Mouse (Mus musculus): ENCODE results near the gene Sbf1. TPM values are rescaled to one million over a fixed set of nuclear protein-coding genes. Genes with fewer than 3 reads are reported as not detected.

The Sbf1 gene
- polyA plus RNA-seq, 1 experiment from 2014 or later: 93.2 TPM

Small RNA genes within 50 kb of the gene (microRNA-seq; reads per million reads assigned to microRNA genes)
- not detected for gene Mir6959

Other genes with a start within 250 kb of the Sbf1 start
- 39.2 and 39.5 TPM in 2 replicates for gene Trabd, start 240.2 kb downstream of the Sbf1 start, polyA plus RNA-seq (2015; fragmentation: Nextera tagmentation; extraction: Ambion mirVana)
- gene Selenoo, start 226.2 kb downstream of the Sbf1 start, polyA plus RNA-seq (2015; fragmentation: Nextera tagmentation; extraction: Ambion mirVana): 16.4 and 17.9 TPM in 2 replicates
- gene Tubgcp6, start 192.2 kb downstream of the Sbf1 start, polyA plus RNA-seq (2015; fragmentation: Nextera tagmentation; extraction: Ambion mirVana): 15.2 and 16.4 TPM in 2 replicates
- 27.3 and 29.2 TPM in 2 replicates for gene Hdac10, start 186.6 kb downstream of the Sbf1 start, polyA plus RNA-seq (2015; fragmentation: Nextera tagmentation; extraction: Ambion mirVana)
- gene Mapk12, start 174.6 kb downstream of the Sbf1 start, polyA plus RNA-seq (2015; fragmentation: Nextera tagmentation; extraction: Ambion mirVana): 4.1 and 4.4 TPM in 2 replicates
- gene Mapk11, start 165.7 kb downstream of the Sbf1 start, polyA plus RNA-seq (2015; fragmentation: Nextera tagmentation; extraction: Ambion mirVana): 23.7 and 28.3 TPM in 2 replicates
- 85.2 and 106 TPM in 2 replicates for gene Plxnb2, start 134.5 kb downstream of the Sbf1 start, polyA plus RNA-seq (2015; fragmentation: Nextera tagmentation; extraction: Ambion mirVana)
- gene Dennd6b, start 118.8 kb downstream of the Sbf1 start, polyA plus RNA-seq (2015; fragmentation: Nextera tagmentation; extraction: Ambion mirVana): 86.6 and 93.2 TPM in 2 replicates
- gene Ppp6r2, start 103.8 kb downstream of the Sbf1 start, polyA plus RNA-seq (2015; fragmentation: Nextera tagmentation; extraction: Ambion mirVana): 59.4 and 71.5 TPM in 2 replicates
- not detected in 2 replicates for gene Adm2, start 7.4 kb upstream of the Sbf1 start, polyA plus RNA-seq (2015; fragmentation: Nextera tagmentation; extraction: Ambion mirVana)
- not detected in 2 replicates for gene Miox, start 19.1 kb upstream of the Sbf1 start, polyA plus RNA-seq (2015; fragmentation: Nextera tagmentation; extraction: Ambion mirVana)
- gene Lmf2, start 40.3 kb upstream of the Sbf1 start, polyA plus RNA-seq (2015; fragmentation: Nextera tagmentation; extraction: Ambion mirVana): 33.0 and 38.5 TPM in 2 replicates
- gene Ncaph2, start 40.4 kb upstream of the Sbf1 start, polyA plus RNA-seq (2015; fragmentation: Nextera tagmentation; extraction: Ambion mirVana): 115 and 122 TPM in 2 replicates
- 16.7 and 20.2 TPM in 2 replicates for gene Sco2, start 58.5 kb upstream of the Sbf1 start, polyA plus RNA-seq (2015; fragmentation: Nextera tagmentation; extraction: Ambion mirVana)
- 2.6 TPM in 2 replicates for gene Tymp, start 61.7 kb upstream of the Sbf1 start, polyA plus RNA-seq (2015; fragmentation: Nextera tagmentation; extraction: Ambion mirVana)
- gene Odf3b, start 64.0 kb upstream of the Sbf1 start, polyA plus RNA-seq (2015; fragmentation: Nextera tagmentation; extraction: Ambion mirVana): 4.8 and 5.4 TPM in 2 replicates
- 0.08 TPM in 1 of 2 replicates, not detected in the other for gene Klhdc7b, start 69.6 kb upstream of the Sbf1 start, polyA plus RNA-seq (2015; fragmentation: Nextera tagmentation; extraction: Ambion mirVana)
- not detected in 2 replicates for gene Syce3, start 95.2 kb upstream of the Sbf1 start, polyA plus RNA-seq (2015; fragmentation: Nextera tagmentation; extraction: Ambion mirVana)
- 0.60 and 1.4 TPM in 2 replicates for gene Cpt1b, start 110.6 kb upstream of the Sbf1 start, polyA plus RNA-seq (2015; fragmentation: Nextera tagmentation; extraction: Ambion mirVana)
- 5.3 and 5.9 TPM in 2 replicates for gene C730034F03Rik, start 114.3 kb upstream of the Sbf1 start, polyA plus RNA-seq (2015; fragmentation: Nextera tagmentation; extraction: Ambion mirVana)
- 0.11 TPM in 1 of 2 replicates, not detected in the other for gene Gm44502, start 114.4 kb upstream of the Sbf1 start, polyA plus RNA-seq (2015; fragmentation: Nextera tagmentation; extraction: Ambion mirVana)
- gene Chkb, start 114.6 kb upstream of the Sbf1 start, polyA plus RNA-seq (2015; fragmentation: Nextera tagmentation; extraction: Ambion mirVana): 82.1 and 85.6 TPM in 2 replicates
- gene Mapk8ip2, start 138.6 kb upstream of the Sbf1 start, polyA plus RNA-seq (2015; fragmentation: Nextera tagmentation; extraction: Ambion mirVana): 84.5 and 88.1 TPM in 2 replicates
- gene Arsa, start 162.1 kb upstream of the Sbf1 start, polyA plus RNA-seq (2015; fragmentation: Nextera tagmentation; extraction: Ambion mirVana): 35.4 and 37.3 TPM in 2 replicates
- gene Shank3, start 184.3 kb upstream of the Sbf1 start, polyA plus RNA-seq (2015; fragmentation: Nextera tagmentation; extraction: Ambion mirVana): 7.7 and 8.4 TPM in 2 replicates